Mouse (Mus musculus): ENCODE data around the gene Gm7579. TPM values are rescaled to one million over a fixed set of nuclear protein-coding genes. Genes with fewer than 3 reads are reported as not detected.

Gene Gm7579
- total RNA-seq, 2 experiments from 2014 or later = not detected

Other genes with a start within 250 kb of the Gm7579 start
- gene Mob2, start 150.8 kb upstream of the Gm7579 start, total RNA-seq (2021) = 10 to 100 TPM; 46.8 to 47.4 TPM
- gene Dusp8, start 116.0 kb upstream of the Gm7579 start, total RNA-seq (2021) = 10 to 100 TPM in 1 of 2 experiments, 1 to 10 TPM in 1; 7.6 to 11.4 TPM
- gene Gm45618, start 91.1 kb upstream of the Gm7579 start, total RNA-seq (2021) = not detected
- gene Gm39115, start 75.8 kb upstream of the Gm7579 start, total RNA-seq (2021) = not detected
- not detected for gene Gm45337, start 67.3 kb upstream of the Gm7579 start, total RNA-seq (2021)
- not detected for gene Gm29735, start 54.7 kb upstream of the Gm7579 start, total RNA-seq (2021)
- not detected for gene Gm4553, start 46.1 kb upstream of the Gm7579 start, total RNA-seq (2021)
- gene Krtap5-2, start 35.9 kb upstream of the Gm7579 start, total RNA-seq (2021) = not detected
- gene Gm10153, start 21.5 kb upstream of the Gm7579 start, total RNA-seq (2021) = not detected
- not detected for gene Krtap5-3, start 10.5 kb upstream of the Gm7579 start, total RNA-seq (2021)
- not detected for gene Krtap5-5, start 18.1 kb downstream of the Gm7579 start, total RNA-seq (2021)
- gene Gm40460, start 29.2 kb downstream of the Gm7579 start, total RNA-seq (2021) = not detected
- gene Gm2431, start 46.5 kb downstream of the Gm7579 start, total RNA-seq (2021) = not detected
- gene Gm4559, start 62.5 kb downstream of the Gm7579 start, total RNA-seq (2021) = not detected
- not detected for gene Krtap5-1, start 85.3 kb downstream of the Gm7579 start, total RNA-seq (2021)
- not detected for gene Krtap5-4, start 91.7 kb downstream of the Gm7579 start, total RNA-seq (2021)
- gene Ifitm10, start 161.9 kb downstream of the Gm7579 start, total RNA-seq (2021) = 1 to 10 TPM; 3.5 to 3.6 TPM
- 1 to 10 TPM in 1 of 2 experiments, under 1 TPM in 1; 0.73 to 3.7 TPM for gene Gm49369, start 170.8 kb downstream of the Gm7579 start, total RNA-seq (2021)
- 100 to 1,000 TPM; 603 to 610 TPM for gene Ctsd, start 176.2 kb downstream of the Gm7579 start, total RNA-seq (2021)
- gene Syt8, start 223.0 kb downstream of the Gm7579 start, total RNA-seq (2021) = not detected
- gene Tnni2, start 229.9 kb downstream of the Gm7579 start, total RNA-seq (2021) = 100 to 1,000 TPM; 196 to 793 TPM
- gene Lsp1, start 248.9 kb downstream of the Gm7579 start, total RNA-seq (2021) = 10 to 100 TPM; 26.7 to 39.3 TPM

Data from adrenal gland, postnatal 10 days (tissue).